Mouse (Mus musculus) forebrain, embryonic 15.5 days (tissue): ENCODE measurements at regions not wholly inside any gene's neighbourhood (a gene's known extent, or its start where the extent isn't known, plus 50 kb on each side); places are given as distances from the start of the nearest gene placed in this dataset.

ENCODE experiments used
- ATAC-seq: fragments of 200-750 bp; cut with Nextera tagmentation; replicated peaks from 2 replicates; pipeline ENCODE4 v1.8.0; 2017; ENCODE audit warnings: mild to moderate bottlenecking, moderate TSS enrichment, moderate library complexity
- H3K27ac ChIP-seq: fragments of 300-500 bp; sonication (generic); replicated peaks from 2 replicates; pipeline ENCODE4 v1.5.1; 2015; ENCODE audit warnings: mild to moderate bottlenecking, inconsistent platforms
- H3K27me3 ChIP-seq: fragments of 300-500 bp; sonication (generic); 2 replicates; pipeline ENCODE4 v1.6.1; 2015; ENCODE audit warnings: inconsistent platforms
- H3K36me3 ChIP-seq: fragments of 300-500 bp; sonication (generic); 2 replicates; pipeline ENCODE4 v1.6.1; 2015; ENCODE audit warnings: mild to moderate bottlenecking, inconsistent platforms
- H3K4me1 ChIP-seq: fragments of 300-500 bp; sonication (generic); 2 replicates; pipeline ENCODE4 v1.6.1; 2015; ENCODE audit warnings: inconsistent platforms
- H3K4me2 ChIP-seq: fragments of 300-500 bp; sonication (generic); replicated peaks from 2 replicates; pipeline ENCODE4 v1.6.1; 2015; ENCODE audit warnings: mild to moderate bottlenecking, inconsistent platforms
- H3K4me3 ChIP-seq: fragments of 300-500 bp; sonication (generic); 2 replicates; pipeline ENCODE4 v1.5.1; 2015; ENCODE audit warnings: mild to moderate bottlenecking, inconsistent platforms
- H3K9ac ChIP-seq: fragments of 300-500 bp; sonication (generic); replicated peaks from 2 replicates; pipeline ENCODE4 v1.6.1; 2015; ENCODE audit warnings: mild to moderate bottlenecking, inconsistent platforms
- H3K9me3 ChIP-seq: fragments of 300-500 bp; sonication (generic); 2 replicates; pipeline ENCODE4 v1.6.1; 2016; ENCODE audit warnings: inconsistent platforms
- WGBS: fragments of 180-500 bp; shearing (Covaris S2); methylation state at CpG from one replicate; pipeline ENCODE4 v1.1.7; 2015; ENCODE audit warnings: mixed read lengths; 5-methylcytosine and 5-hydroxymethylcytosine counted together

DNA sequence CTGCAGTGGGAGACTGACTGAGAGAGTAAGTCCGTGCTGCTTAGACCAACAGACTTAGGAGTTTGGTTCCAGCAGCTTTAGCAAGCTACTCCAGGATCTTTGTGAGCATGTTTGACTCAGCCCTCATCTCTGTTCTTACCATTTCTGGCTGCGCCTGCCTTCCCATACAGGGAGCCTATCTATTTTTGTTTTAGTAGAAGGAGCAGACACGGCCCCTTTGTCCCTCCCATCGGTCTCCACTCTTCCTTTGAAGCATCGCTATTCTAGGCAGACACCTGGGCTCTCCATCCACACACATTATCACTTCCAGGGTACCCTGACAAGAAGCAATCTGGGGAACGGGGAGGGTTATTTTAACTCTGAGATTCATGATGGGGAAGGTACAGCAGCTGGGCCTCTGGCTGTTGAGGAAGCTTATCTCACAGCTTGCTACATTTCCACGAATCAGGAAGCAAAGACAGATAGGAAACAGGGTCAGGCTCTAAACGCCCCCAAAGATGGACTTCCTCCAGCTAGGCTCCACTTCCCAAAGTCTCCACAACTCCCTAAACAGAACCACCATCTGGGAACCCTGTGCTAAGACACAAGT, 203.0 kb upstream of the Nsun2 start:
- Histone ChIP-seq H3K9ac (no peak overlapping the region), H3K4me2 (no peak overlapping the region), H3K27me3 (no peaks in the 10 kb centered on the region), H3K36me3 (no peaks in the 10 kb centered on the region), H3K27ac (no peak overlapping the region), H3K4me1 (no peaks in the 10 kb centered on the region), H3K4me3 (no peak overlapping the region), H3K9me3 (no peaks in the 10 kb centered on the region)
- 83% methylated on average over 8 of the region's 8 CpGs for WGBS
- ATAC-seq, result no peak

DNA sequence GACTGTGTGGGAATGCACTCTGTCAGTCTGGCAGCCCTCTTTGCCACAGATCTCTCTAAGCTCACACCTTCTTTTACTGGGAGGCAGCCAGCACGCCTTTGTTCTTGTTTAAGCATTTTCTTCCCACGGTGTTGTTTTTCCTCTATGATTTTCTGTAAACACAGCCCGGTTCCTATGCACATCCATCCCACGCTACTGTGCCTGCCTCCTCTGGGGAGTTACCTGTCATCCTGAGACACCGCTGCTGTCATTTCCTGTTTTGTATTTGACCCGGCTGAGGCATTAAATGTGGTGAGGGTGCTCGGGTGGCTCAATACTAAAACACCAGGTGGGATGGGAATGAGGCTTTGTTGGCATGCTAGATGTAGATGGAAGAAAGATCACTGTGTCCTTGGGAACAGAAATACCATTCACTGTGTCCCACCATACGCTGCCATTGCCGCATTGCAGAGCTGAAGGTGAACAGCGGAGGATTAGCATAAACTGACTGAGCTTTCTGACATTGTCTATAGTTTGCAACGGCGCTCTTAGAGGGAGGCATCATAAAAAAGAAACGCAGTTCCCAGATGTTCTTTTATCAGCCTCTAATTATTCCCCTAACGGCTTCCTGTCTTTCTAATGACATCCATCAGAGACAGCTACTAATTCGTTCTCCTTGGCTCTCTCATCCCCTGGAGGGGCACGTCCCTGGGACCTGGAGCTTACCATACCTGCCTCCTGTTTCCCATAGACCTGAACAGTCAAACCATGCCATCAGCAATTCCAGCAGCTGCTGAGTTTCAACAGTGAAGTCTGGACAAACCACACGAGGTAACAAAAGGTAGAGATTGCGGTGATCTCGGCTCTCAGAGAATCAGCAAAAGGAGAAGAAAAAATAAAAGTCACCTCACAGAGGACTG, 201.8 kb upstream of the Nsun2 start:
- H3K4me2 ChIP-seq, result no peak overlapping the region
- no peak overlapping the region for H3K4me3 ChIP-seq
- H3K9ac ChIP-seq, result no peak overlapping the region
- H3K27me3 ChIP-seq, result no peaks in the 10 kb centered on the region
- WGBS, result 43% methylated on average over 19 of the region's 19 CpGs
- ATAC-seq, result peak; percentile 81
- no peaks in the 10 kb centered on the region for H3K9me3 ChIP-seq
- H3K36me3 ChIP-seq, result no peaks in the 10 kb centered on the region
- H3K4me1 ChIP-seq, result no peaks in the 10 kb centered on the region
- no peak overlapping the region; the same call in 1 of the 2 replicates for H3K27ac ChIP-seq

DNA sequence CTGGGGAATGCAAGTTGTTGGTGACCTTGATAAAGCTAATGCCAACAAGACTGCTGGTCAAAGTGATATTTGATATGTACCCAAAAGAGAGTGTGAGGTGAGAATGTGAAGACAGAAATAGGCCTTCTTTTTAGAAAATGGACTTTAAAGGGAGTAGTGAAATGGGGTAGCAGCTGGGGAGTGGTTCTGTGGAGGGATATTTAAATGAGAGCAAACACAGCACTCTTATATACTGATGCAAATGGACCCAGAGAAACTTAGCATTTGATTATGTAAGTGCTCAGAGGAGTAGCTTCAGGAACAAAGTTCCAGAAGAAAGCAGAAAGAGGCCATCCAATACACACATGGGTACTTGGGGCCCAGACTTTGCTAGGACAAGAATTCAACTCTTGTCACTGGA, 189.7 kb upstream of the Nsun2 start:
- H3K27me3 ChIP-seq, result no peaks in the 10 kb centered on the region
- no peaks in the 10 kb centered on the region for H3K36me3 ChIP-seq
- no peak for ATAC-seq
- no peaks in the 10 kb centered on the region for H3K4me1 ChIP-seq
- H3K9me3 ChIP-seq, result no peaks in the 10 kb centered on the region
- no peak overlapping the region for H3K4me2 ChIP-seq
- H3K9ac ChIP-seq, result no peak overlapping the region
- no peak overlapping the region for H3K4me3 ChIP-seq
- H3K27ac ChIP-seq, result no peak overlapping the region

DNA sequence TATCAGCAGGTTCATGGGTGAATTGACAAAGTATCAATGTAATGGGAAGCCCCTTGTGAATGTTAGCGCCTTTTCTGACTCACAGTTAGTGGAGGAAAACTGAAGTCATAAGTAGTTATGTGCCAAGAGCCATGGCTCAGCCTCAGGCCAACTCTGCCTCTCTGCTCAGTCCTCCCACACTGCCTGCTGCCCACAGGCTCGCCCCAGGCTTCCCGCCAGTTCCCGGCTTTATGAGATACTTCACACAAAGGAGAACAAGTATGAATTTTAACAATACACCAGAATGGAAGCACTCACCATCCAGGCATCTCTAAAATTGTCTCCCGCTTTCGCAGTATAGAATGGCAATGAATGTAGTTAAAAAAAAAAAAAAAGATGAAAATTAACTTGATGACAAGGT, 176.1 kb upstream of the Nsun2 start:
- Histone ChIP-seq H3K4me2 (no peak overlapping the region), H3K9ac (no peak overlapping the region), H3K36me3 (no peaks in the 10 kb centered on the region), H3K27ac (no peak overlapping the region), H3K9me3 (no peaks in the 10 kb centered on the region), H3K4me1 (no peaks in the 10 kb centered on the region), H3K27me3 (no peaks in the 10 kb centered on the region), H3K4me3 (no peak overlapping the region)
- WGBS, result 91% methylated on average over 6 of the region's 6 CpGs
- ATAC-seq, result no peak

DNA sequence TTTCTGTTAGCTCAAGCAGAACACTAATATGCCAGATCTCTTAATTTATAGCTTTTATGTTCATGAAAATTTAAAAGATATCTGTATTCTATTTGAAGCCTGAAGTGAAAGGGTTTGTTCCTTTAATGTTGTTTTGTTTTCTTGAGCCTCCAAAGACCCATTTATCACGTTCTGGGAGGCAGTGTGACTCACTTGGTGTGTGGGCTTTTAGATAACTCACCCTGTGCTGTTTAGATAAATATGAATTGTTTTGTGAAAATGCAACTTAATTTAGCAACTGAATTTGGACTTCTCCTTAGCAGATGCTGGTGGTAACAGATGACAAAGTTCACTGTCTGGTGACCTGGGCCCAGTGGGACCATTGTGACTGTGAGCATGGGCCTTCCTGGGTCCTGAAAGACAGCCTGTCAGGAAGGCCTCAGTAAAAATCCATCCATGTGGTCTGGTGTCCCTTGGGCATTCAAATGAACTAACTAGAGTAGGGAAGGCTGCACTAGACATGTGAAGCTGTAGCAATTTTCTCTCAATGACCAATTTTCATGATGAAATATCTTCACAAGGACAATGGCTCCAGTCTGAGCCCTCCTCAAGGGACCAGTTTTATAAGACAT, 167.6 kb upstream of the Nsun2 start:
- no peak for ATAC-seq
- WGBS, result 55% methylated on average over 1 of the region's 1 CpGs
- no peaks in the 10 kb centered on the region for H3K9me3 ChIP-seq

DNA sequence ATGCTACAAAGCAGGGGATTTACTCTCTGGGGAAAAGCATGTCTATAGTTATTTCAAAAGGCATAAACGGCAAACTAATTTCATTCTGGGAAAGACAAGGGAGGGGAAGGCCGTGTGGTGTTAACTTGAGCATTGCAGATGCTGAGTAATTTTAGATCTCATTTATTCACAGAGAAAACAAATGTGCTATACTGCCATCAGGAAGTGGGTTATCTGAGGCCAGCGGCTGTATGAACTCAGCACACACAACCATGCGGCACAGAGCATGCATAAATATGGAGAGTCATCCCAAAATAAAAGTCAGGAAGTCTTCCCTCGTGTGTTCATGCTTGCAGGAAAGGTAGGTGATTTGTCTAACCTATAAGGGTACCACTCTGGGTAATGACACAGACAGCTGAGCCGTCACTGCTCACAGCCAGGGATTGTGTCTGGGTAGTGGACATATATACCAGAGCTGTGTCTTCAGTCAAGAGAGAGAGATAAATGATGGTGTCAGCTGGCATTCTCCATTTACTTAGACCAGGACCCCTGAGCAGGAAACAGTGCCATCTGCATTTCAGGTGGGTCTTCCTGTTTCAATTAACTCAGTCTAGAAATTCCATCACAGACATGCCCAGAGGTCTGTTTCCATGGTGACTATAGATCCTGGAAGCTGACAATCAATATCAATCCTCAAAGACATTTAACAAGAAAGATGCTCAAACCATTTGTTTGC, 160.3 kb upstream of the Nsun2 start:
- Histone ChIP-seq H3K36me3 (no peaks in the 10 kb centered on the region), H3K27ac (no peak overlapping the region), H3K4me2 (no peak overlapping the region), H3K27me3 (no peaks in the 10 kb centered on the region), H3K9me3 (no peaks in the 10 kb centered on the region), H3K9ac (no peak overlapping the region), H3K4me3 (no peak overlapping the region), H3K4me1 (no peaks in the 10 kb centered on the region)
- ATAC-seq, result no peak
- 85% methylated on average over 6 of the region's 6 CpGs for WGBS

More for the DNA sequence above, 167.6 kb upstream of the Nsun2 start:
- H3K36me3 ChIP-seq, result no peaks in the 10 kb centered on the region
- no peaks in the 10 kb centered on the region for H3K27me3 ChIP-seq
- H3K4me1 ChIP-seq, result no peaks in the 10 kb centered on the region
- no peak overlapping the region for H3K27ac ChIP-seq
- H3K4me2 ChIP-seq, result no peak overlapping the region
- H3K9ac ChIP-seq, result no peak overlapping the region
- H3K4me3 ChIP-seq, result no peak overlapping the region

DNA sequence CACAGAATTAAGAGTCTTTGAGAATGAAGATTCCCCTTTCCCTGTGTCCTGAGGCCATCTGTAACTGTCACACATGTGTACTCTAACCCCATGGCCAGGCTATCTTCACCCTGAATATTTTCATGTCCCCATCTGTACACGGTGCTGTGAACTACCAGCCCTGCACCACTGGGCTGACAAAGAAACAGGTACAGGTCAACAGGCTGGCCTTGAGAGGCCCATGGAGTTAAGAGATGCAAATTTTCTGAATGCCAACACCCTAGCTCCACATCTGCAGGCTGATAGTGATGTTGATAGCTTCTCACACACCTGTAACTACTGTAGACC, 159.8 kb upstream of the Nsun2 start:
- Histone ChIP-seq H3K4me1 (no peaks in the 10 kb centered on the region), H3K4me2 (no peak overlapping the region), H3K9me3 (no peaks in the 10 kb centered on the region), H3K36me3 (no peaks in the 10 kb centered on the region), H3K27me3 (no peaks in the 10 kb centered on the region), H3K9ac (no peak overlapping the region), H3K27ac (no peak overlapping the region), H3K4me3 (no peak overlapping the region)
- ATAC-seq, result no peak
- WGBS, result 80% methylated on average over 1 of the region's 1 CpGs

DNA sequence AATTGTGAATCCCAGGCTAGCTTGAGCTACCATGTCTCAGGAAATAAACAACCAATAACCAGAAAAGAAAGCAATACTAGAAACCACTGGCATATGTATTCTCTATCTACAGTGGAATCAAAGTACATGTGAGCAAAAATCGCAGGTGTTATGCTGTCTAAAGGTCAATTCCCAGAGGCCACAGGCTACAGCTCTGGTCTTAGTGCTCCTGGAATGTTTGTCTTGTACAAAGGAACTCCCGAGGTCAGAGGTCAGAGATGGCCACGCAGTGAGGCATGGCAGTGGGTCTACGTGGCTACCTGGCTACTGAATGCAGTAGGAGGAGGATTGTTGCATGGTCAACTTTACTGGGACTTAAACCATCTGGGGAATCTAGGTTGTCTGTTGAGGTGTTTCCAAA, 153.1 kb upstream of the Nsun2 start:
- no peak for ATAC-seq
- Histone ChIP-seq H3K27ac (no peak overlapping the region), H3K4me2 (no peak overlapping the region), H3K9ac (no peak overlapping the region), H3K36me3 (no peaks in the 10 kb centered on the region), H3K4me3 (no peak overlapping the region), H3K9me3 (no peaks in the 10 kb centered on the region), H3K4me1 (no peaks in the 10 kb centered on the region), H3K27me3 (no peaks in the 10 kb centered on the region)
- 73% methylated on average over 4 of the region's 4 CpGs for WGBS

DNA sequence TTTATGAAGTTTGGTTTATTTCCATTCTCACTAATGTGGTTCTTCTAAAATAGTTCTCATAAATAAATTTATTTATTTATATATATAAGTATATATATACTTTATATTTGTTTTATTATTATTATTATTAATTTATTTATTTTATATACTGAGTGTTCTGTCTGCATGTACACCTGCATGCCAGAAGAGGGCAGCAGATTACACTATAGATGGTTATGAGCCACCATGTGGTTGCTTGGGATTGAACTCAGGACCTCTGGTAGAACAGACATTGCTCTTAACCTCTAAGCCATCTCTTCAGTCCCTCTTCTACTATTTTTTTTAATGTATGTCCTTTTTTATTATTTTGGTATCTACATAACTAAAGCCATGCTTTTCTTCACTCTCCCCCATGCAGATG, 148.8 kb upstream of the Nsun2 start:
- no peak for ATAC-seq
- Histone ChIP-seq H3K36me3 (no peaks in the 10 kb centered on the region), H3K27ac (no peak overlapping the region), H3K9ac (no peak overlapping the region), H3K9me3 (no peaks in the 10 kb centered on the region), H3K4me1 (no peaks in the 10 kb centered on the region), H3K4me3 (no peak overlapping the region), H3K27me3 (no peaks in the 10 kb centered on the region), H3K4me2 (no peak overlapping the region)

DNA sequence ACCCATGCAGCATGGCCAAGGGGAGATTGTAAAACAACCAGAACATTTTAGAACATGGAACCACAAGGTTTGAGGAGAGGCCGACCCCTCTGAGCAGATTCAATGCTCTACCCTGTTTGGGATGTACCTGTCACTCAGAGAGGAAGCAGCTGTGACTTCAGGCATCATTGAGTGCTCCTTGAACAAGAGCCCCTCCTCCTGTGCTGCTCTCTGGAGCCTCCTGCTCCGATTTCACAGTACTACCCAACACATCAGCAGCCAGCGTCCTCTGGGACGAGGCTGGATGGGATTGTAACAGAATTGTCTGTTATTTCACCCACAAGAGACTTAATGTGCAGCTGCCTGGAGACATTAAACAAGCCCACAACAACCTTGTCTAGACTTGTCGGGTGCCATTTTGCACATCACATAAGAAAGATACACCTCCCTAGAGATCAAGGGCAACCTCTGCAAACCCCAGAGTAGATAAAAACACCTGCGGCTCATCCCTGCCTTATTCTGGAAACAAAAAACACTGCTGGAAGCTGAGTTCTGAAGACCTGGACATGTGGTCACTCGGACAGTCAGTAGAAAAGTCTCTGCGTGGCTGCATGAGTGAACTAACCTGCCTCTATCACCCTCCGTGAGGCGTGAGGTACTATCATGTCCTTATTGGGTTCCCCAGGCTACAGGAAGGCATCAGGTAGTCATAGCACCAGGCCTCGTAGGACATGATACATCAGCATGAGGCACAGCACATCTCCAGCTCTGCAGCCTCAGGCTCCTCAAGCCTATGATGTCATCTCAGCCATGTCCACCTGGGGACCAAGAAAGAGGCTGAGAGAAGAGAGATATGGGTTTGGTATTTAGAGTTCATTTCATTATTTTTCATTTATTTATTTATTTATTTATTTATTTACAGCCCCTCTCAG, 140.4 kb upstream of the Nsun2 start:
- no peak overlapping the region for H3K4me3 ChIP-seq
- no peaks in the 10 kb centered on the region for H3K4me1 ChIP-seq
- no peak for ATAC-seq
- H3K9me3 ChIP-seq, result no peaks in the 10 kb centered on the region
- H3K27ac ChIP-seq, result no peak overlapping the region
- WGBS, result 90% methylated on average over 11 of the region's 11 CpGs
- no peaks in the 10 kb centered on the region for H3K27me3 ChIP-seq
- H3K9ac ChIP-seq, result no peak overlapping the region
- no peaks in the 10 kb centered on the region for H3K36me3 ChIP-seq
- H3K4me2 ChIP-seq, result no peak overlapping the region

DNA sequence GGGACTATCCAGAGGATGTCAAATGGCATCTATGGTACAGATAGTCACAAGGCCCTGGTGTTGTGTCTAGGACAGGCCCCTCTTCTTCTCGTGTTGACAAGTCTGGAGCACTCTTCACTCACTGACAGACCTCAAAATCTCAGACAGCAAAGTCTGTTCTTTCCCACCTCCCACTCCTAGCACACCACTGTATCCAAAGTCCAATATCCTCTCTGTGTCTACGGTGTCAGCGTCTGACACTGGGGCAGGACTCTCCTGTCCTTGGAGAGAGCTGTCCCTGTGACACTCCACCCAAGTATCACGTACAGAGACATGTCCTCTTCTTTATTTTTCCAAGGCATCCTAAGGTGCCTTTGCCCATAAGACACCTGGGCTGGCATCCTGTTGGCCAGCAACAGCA, 139.0 kb upstream of the Nsun2 start:
- Histone ChIP-seq H3K36me3 (no peaks in the 10 kb centered on the region), H3K4me3 (no peak overlapping the region), H3K27ac (no peak overlapping the region), H3K4me1 (no peaks in the 10 kb centered on the region), H3K9ac (no peak overlapping the region), H3K27me3 (no peaks in the 10 kb centered on the region), H3K9me3 (no peaks in the 10 kb centered on the region), H3K4me2 (no peak overlapping the region)
- WGBS, result 90% methylated on average over 4 of the region's 4 CpGs
- no peak for ATAC-seq
